8 mouse cellular contexts compared by ENCODE assay signal in genomic region chr9:121761091-121761665, GRCm38 (mm10). TPM values are rescaled to one million over a fixed set of nuclear protein-coding genes. Genes with fewer than 3 reads are reported as not detected.
DNase-seq lines count a peak whose midpoint lies in the region; ATAC-seq and TF ChIP-seq lines count a peak whose summit lies in the region.

No protein-coding gene starts in this region.

- WGBS in hindbrain, embryonic 12.5 days: 62% methylated on average over 10 of the region's 10 CpGs
- WGBS in midbrain, postnatal 0 days: 56% methylated on average over 10 of the region's 10 CpGs

- no peak for ATAC-seq in hindbrain, embryonic 12.5 days (ENCODE audit: low FRiP score)
- ATAC-seq in midbrain, postnatal 0 days (ENCODE audit: low FRiP score): no peak

- H3K9ac ChIP-seq in hindbrain, embryonic 12.5 days: peak overlapping the region; percentile 94
- peak overlapping the region; percentile 97 for H3K9ac ChIP-seq in midbrain, postnatal 0 days (replicated peaks; ENCODE audit: low read length, poor library complexity, severe bottlenecking)

- no peak for TF ChIP-seq CTCF in layer of hippocampus, adult 2 months (conservative IDR thresholded peaks at IDR 0.05)
- TF ChIP-seq CTCF in midbrain, postnatal 0 days (IDR thresholded peaks at IDR 0.05): no peak

- no peaks in the 10 kb centered on the region for H3K27me3 ChIP-seq in hindbrain, embryonic 12.5 days
- H3K27me3 ChIP-seq in midbrain, postnatal 0 days (ENCODE audit: insufficient read depth, low read length): no peaks in the 10 kb centered on the region

- peak overlapping the region; percentile 82 for H3K4me3 ChIP-seq in layer of hippocampus, adult 2 months
- peak overlapping the region; percentile 89 for H3K4me3 ChIP-seq in hindbrain, embryonic 12.5 days
- peak overlapping the region; percentile 92 for H3K4me3 ChIP-seq in midbrain, postnatal 0 days (ENCODE audit: low read depth, low read length)

- peak overlapping the region; percentile 98 for H3K27ac ChIP-seq in layer of hippocampus, adult 2 months
- H3K27ac ChIP-seq in hindbrain, embryonic 12.5 days: 0 out of 2 replicates have a peak overlapping the region, but pooled peaks have one; percentile 91
- H3K27ac ChIP-seq in midbrain, postnatal 0 days (ENCODE audit: low read depth, low read length): no peak overlapping the region

- peaks cover 38% of the 10 kb centered on the region for H3K36me3 ChIP-seq in hindbrain, embryonic 12.5 days
- H3K36me3 ChIP-seq in midbrain, postnatal 0 days (ENCODE audit: insufficient read depth, low read length): peaks cover 35% of the 10 kb centered on the region

- H3K4me1 ChIP-seq in hindbrain, embryonic 12.5 days: peaks cover 39% of the 10 kb centered on the region
- H3K4me1 ChIP-seq in midbrain, postnatal 0 days (ENCODE audit: insufficient read depth, low read length): peaks cover 7% of the 10 kb centered on the region

- DNase-seq in layer of hippocampus, adult 2 months (ENCODE audit: low spot score in 2 of 2): no peak
- DNase-seq in layer of hippocampus, adult 9-11 months: no peak
- DNase-seq in brain, adult 2 months (ENCODE audit: low read depth, low spot score): peak; percentile 58
- no peak for DNase-seq in midbrain, postnatal 0 days (ENCODE audit: low spot score)
- DNase-seq in right cerebral cortex, adult 2 months (ENCODE audit: low spot score in 2 of 2): no peak
- DNase-seq in ovary, postnatal 36 days (ENCODE audit: low spot score): no peak
- DNase-seq in kidney, postnatal 4 days: no peak

- peak overlapping the region; percentile 95 for H3K4me2 ChIP-seq in hindbrain, embryonic 12.5 days (replicated peaks)
- H3K4me2 ChIP-seq in midbrain, postnatal 0 days (ENCODE audit: low read depth, low read length, poor library complexity, severe bottlenecking): peak overlapping the region; percentile 66

- H3K9me3 ChIP-seq in hindbrain, embryonic 12.5 days (replicated peaks): no peaks in the 10 kb centered on the region
- H3K9me3 ChIP-seq in midbrain, postnatal 0 days (ENCODE audit: low read length): no peaks in the 10 kb centered on the region

RNA-seq across cellular contexts. Expression of gene Zfp651, which starts 2.0 kb away (rescaled TPM):
- 100 to 1,000 TPM; 101 to 102 TPM for total RNA-seq in layer of hippocampus, adult 2 months (2021)
- 11.6 and 12.4 TPM in 2 replicates for polyA plus RNA-seq in hindbrain, embryonic 12.5 days (2016; fragmentation: Nextera tagmentation; extraction: Ambion mirVana)
- total RNA-seq in midbrain, postnatal 0 days (2014; rRNA removed): 55.4 and 59.7 TPM in 2 replicates
- polyA plus RNA-seq in midbrain, postnatal 0 days (2015; fragmentation: Nextera tagmentation; extraction: Ambion mirVana): 21.3 and 22.8 TPM in 2 replicates

RNA-seq across cellular contexts. Expression of gene Klhl40, which starts 16.2 kb away (rescaled TPM):
- total RNA-seq in layer of hippocampus, adult 2 months (2021): 1 to 10 TPM; 3.3 to 4.6 TPM
- 0.48 and 2.7 TPM in 2 replicates for polyA plus RNA-seq in hindbrain, embryonic 12.5 days (2016; fragmentation: Nextera tagmentation; extraction: Ambion mirVana)
- 1.3 and 1.7 TPM in 2 replicates for total RNA-seq in midbrain, postnatal 0 days (2014; rRNA removed)
- 2.9 and 3.2 TPM in 2 replicates for polyA plus RNA-seq in midbrain, postnatal 0 days (2015; fragmentation: Nextera tagmentation; extraction: Ambion mirVana)

RNA-seq across cellular contexts. Expression of gene Hhatl, which starts 31.1 kb away (rescaled TPM):
- 10 to 100 TPM; 15.6 to 19.9 TPM for total RNA-seq in layer of hippocampus, adult 2 months (2021)
- 0.13 and 0.15 TPM in 2 replicates for polyA plus RNA-seq in hindbrain, embryonic 12.5 days (2016; fragmentation: Nextera tagmentation; extraction: Ambion mirVana)
- 1.2 and 1.5 TPM in 2 replicates for total RNA-seq in midbrain, postnatal 0 days (2014; rRNA removed)
- 0.64 and 0.99 TPM in 2 replicates for polyA plus RNA-seq in midbrain, postnatal 0 days (2015; fragmentation: Nextera tagmentation; extraction: Ambion mirVana)

RNA-seq across cellular contexts. Expression of gene Nktr, which starts 42.2 kb away (rescaled TPM):
- total RNA-seq in layer of hippocampus, adult 2 months (2021): 100 to 1,000 TPM; 104 to 127 TPM
- polyA plus RNA-seq in hindbrain, embryonic 12.5 days (2016; fragmentation: Nextera tagmentation; extraction: Ambion mirVana): 77.5 and 85.3 TPM in 2 replicates
- 71.4 and 112 TPM in 2 replicates for total RNA-seq in midbrain, postnatal 0 days (2014; rRNA removed)
- 42.1 and 50.7 TPM in 2 replicates for polyA plus RNA-seq in midbrain, postnatal 0 days (2015; fragmentation: Nextera tagmentation; extraction: Ambion mirVana)

RNA-seq across cellular contexts. Expression of gene Ss18l2, which starts 51.0 kb away (rescaled TPM):
- 10 to 100 TPM; 71.8 to 78.8 TPM for total RNA-seq in layer of hippocampus, adult 2 months (2021)
- polyA plus RNA-seq in hindbrain, embryonic 12.5 days (2016; fragmentation: Nextera tagmentation; extraction: Ambion mirVana): 103 and 130 TPM in 2 replicates
- 51.4 and 59.6 TPM in 2 replicates for total RNA-seq in midbrain, postnatal 0 days (2014; rRNA removed)
- 204 and 218 TPM in 2 replicates for polyA plus RNA-seq in midbrain, postnatal 0 days (2015; fragmentation: Nextera tagmentation; extraction: Ambion mirVana)
